Mouse (Mus musculus): ENCODE measurements at regions not wholly inside any gene's neighbourhood (a gene's known extent, or its start where the extent isn't known, plus 50 kb on each side); places are given as distances from the start of the nearest gene placed in this dataset.

DNA sequence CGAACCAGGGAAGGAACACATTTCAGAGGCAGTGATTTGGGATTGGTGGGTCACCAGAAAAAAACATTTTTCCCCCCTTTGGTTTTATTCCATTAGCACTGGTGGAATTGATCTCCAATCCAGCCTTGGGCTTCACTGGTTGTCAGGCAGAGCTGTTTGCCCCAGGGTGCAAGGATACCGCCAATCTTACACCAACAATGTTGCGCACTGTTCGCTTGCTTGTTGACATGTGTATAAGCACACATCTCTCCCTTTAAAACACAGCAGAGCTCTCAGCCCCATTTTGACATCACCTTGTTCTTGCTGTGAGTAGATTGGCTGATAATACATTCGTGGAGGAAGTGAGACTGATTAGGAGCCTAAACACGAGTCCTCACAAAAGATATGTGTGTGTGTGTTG is 333.1 kb upstream of the Atp5g3 start:
- H3K27me3 ChIP-seq (ENCODE audit: control insufficient read depth, insufficient read depth, low read length) = no peaks in the 10 kb centered on the region
- no peaks in the 10 kb centered on the region for H3K4me1 ChIP-seq (ENCODE audit: control insufficient read depth, insufficient read depth, insufficient read length)
- no peak overlapping the region for H3K4me3 ChIP-seq (ENCODE audit: extremely low read depth, insufficient read depth, insufficient read length)
- H3K36me3 ChIP-seq (ENCODE audit: control insufficient read depth, insufficient read depth, low read length) = no peaks in the 10 kb centered on the region
- no peak for DNase-seq (ENCODE audit: low read depth in 1 of 2, low spot score in 2 of 2)
- no peak for TF ChIP-seq POLR2A (IDR thresholded peaks at IDR 0.05; ENCODE audit: low read depth, low read length)
- no peak for TF ChIP-seq CTCF (IDR thresholded peaks at IDR 0.05; ENCODE audit: extremely low read depth, insufficient read depth, insufficient read length, insufficient replicate concordance)
- 86% methylated on average over 6 of the region's 6 CpGs for WGBS
- no peak overlapping the region for H3K27ac ChIP-seq (ENCODE audit: insufficient read depth, low read length)

DNA sequence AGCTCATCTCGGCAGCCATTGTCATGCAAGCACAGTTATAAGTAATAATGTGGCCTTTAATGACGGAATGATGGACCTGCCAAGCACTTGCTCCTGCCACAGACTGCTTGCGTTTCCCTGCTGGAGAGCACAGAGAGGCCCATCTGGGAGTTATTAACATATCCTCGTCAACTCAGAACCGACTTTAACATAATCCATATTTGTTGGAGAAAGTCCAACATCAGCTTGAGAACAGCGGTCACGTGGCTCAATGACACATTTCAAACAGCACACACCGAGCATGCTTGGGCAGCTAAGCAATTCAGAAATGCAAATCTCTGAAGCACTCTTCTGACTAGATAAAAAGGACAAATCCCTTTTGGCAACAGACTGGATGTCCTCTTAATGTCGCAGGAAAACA is 332.7 kb upstream of the Atp5g3 start:
- no peaks in the 10 kb centered on the region for H3K27me3 ChIP-seq (ENCODE audit: control insufficient read depth, insufficient read depth, low read length)
- 82% methylated on average over 9 of the region's 9 CpGs for WGBS

DNA sequence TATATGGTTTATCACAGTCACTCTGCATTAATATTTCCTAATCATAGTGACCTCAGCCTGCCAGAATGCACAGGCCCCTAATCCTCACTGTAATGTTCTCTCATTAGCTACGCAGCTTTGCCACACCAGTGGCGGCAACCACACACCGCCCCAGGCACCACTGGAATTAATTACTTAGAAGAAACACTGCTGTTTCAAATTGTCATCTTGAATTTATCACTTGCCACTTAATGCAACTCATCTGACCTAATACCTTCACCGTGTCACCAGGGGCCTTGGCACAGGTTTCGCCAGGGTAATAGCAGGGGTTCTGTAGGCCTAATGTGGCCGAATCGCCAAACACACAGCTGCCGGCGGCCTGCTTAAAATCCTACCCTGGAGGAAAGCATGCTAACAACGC is 328.5 kb upstream of the Atp5g3 start:
- Histone ChIP-seq H3K36me3 (ENCODE audit: control insufficient read depth, insufficient read depth, low read length) (no peaks in the 10 kb centered on the region), H3K27ac (ENCODE audit: insufficient read depth, low read length) (no peak overlapping the region), H3K27me3 (ENCODE audit: control insufficient read depth, insufficient read depth, low read length) (no peaks in the 10 kb centered on the region), H3K4me1 (ENCODE audit: control insufficient read depth, insufficient read depth, insufficient read length) (no peaks in the 10 kb centered on the region), H3K4me3 (ENCODE audit: extremely low read depth, insufficient read depth, insufficient read length) (no peak overlapping the region)
- 93% methylated on average over 10 of the region's 10 CpGs for WGBS
- DNase-seq (ENCODE audit: low read depth in 1 of 2, low spot score in 2 of 2) = no peak
- TF ChIP-seq POLR2A (IDR thresholded peaks at IDR 0.05; ENCODE audit: low read depth, low read length) (no peak), CTCF (IDR thresholded peaks at IDR 0.05; ENCODE audit: extremely low read depth, insufficient read depth, insufficient read length, insufficient replicate concordance) (no peak)

More for the DNA sequence above, 332.7 kb upstream of the Atp5g3 start:
- Histone ChIP-seq H3K36me3 (ENCODE audit: control insufficient read depth, insufficient read depth, low read length) (no peaks in the 10 kb centered on the region), H3K4me1 (ENCODE audit: control insufficient read depth, insufficient read depth, insufficient read length) (no peaks in the 10 kb centered on the region), H3K27ac (ENCODE audit: insufficient read depth, low read length) (no peak overlapping the region), H3K4me3 (ENCODE audit: extremely low read depth, insufficient read depth, insufficient read length) (no peak overlapping the region)
- TF ChIP-seq CTCF (IDR thresholded peaks at IDR 0.05; ENCODE audit: extremely low read depth, insufficient read depth, insufficient read length, insufficient replicate concordance) = no peak
- no peak for DNase-seq (ENCODE audit: low read depth in 1 of 2, low spot score in 2 of 2)

DNA sequence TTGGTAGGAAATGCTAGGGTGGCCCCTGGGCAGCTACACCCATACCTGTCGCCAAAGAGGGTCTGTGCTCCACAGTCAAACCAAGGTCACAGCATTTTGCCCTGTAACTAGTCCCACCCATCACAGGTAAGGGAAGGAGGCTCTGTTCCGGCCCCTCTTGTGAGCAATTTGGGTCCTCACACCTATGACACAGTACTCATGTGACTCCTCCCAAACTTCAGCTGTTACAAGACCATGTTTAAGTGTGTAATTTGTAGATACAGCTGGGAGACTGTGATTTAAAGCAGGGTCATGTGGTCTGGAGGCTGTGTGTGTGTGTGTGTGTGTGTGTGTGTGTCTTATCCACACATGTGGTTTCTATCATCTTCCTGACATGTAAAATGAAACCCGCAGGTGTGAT is 306.3 kb upstream of the Atp5g3 start:
- no peak for DNase-seq (ENCODE audit: low read depth in 1 of 2, low spot score in 2 of 2)
- WGBS = 81% methylated on average over 3 of the region's 3 CpGs
- H3K4me1 ChIP-seq (ENCODE audit: control insufficient read depth, insufficient read depth, insufficient read length) = no peaks in the 10 kb centered on the region
- no peak overlapping the region for H3K4me3 ChIP-seq (ENCODE audit: extremely low read depth, insufficient read depth, insufficient read length)
- no peaks in the 10 kb centered on the region for H3K36me3 ChIP-seq (ENCODE audit: control insufficient read depth, insufficient read depth, low read length)
- H3K27me3 ChIP-seq (ENCODE audit: control insufficient read depth, insufficient read depth, low read length) = no peaks in the 10 kb centered on the region
- TF ChIP-seq CTCF (IDR thresholded peaks at IDR 0.05; ENCODE audit: extremely low read depth, insufficient read depth, insufficient read length, insufficient replicate concordance) (no peak), POLR2A (IDR thresholded peaks at IDR 0.05; ENCODE audit: low read depth, low read length) (no peak)
- H3K27ac ChIP-seq (ENCODE audit: insufficient read depth, low read length) = no peak overlapping the region

DNA sequence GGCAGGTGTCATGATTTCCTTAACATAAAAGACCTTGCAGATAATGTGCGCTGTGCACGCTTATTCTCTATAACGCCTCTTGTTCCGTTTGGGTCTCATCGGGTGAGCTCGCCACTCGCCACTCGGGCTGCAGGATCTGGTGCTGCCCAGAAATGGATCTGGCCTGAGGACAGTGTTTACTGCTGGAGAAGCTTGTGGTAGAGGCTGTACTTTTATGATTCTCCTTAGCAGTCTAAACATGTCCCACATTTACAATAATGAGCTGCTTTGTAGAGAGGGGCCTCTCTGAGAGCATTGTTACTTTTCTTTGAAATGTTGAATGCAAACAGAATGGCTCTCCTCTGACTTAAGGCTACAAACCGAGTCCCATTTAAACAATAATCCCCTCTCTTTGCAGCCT is 299.1 kb upstream of the Atp5g3 start:
- WGBS = 86% methylated on average over 9 of the region's 9 CpGs
- Histone ChIP-seq H3K4me3 (ENCODE audit: extremely low read depth, insufficient read depth, insufficient read length) (no peak overlapping the region), H3K4me1 (ENCODE audit: control insufficient read depth, insufficient read depth, insufficient read length) (no peaks in the 10 kb centered on the region), H3K27ac (ENCODE audit: insufficient read depth, low read length) (no peak overlapping the region), H3K36me3 (ENCODE audit: control insufficient read depth, insufficient read depth, low read length) (no peaks in the 10 kb centered on the region), H3K27me3 (ENCODE audit: control insufficient read depth, insufficient read depth, low read length) (no peaks in the 10 kb centered on the region)
- DNase-seq (ENCODE audit: low read depth in 1 of 2, low spot score in 2 of 2) = no peak
- TF ChIP-seq CTCF (IDR thresholded peaks at IDR 0.05; ENCODE audit: extremely low read depth, insufficient read depth, insufficient read length, insufficient replicate concordance) = no peak
- no peak for TF ChIP-seq POLR2A (IDR thresholded peaks at IDR 0.05; ENCODE audit: low read depth, low read length)

DNA sequence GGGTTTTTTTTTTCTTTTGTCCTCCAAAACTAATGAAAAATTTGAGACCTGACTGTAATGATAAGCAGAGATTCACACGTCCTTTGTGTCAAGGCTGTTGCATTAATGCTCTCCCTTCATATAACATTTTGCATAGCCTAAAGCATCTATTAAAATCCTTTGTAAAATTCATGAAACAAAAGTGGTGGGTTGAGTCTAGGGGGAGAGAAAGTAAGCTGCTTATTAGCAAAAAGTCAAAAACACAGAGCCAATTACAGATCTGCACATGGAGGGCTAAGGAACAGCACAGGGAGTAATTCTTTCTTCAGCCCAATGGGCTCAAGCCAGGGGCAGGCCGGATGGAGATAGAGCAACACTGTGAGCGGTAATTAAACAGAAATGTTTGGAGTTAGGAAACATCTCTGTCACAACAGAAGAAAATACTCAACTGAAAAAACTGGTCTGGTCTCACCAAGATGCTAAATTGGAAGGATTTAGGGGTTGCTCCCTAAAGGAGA is 298.3 kb upstream of the Atp5g3 start:
- Histone ChIP-seq H3K4me1 (ENCODE audit: control insufficient read depth, insufficient read depth, insufficient read length) (no peaks in the 10 kb centered on the region), H3K4me3 (ENCODE audit: extremely low read depth, insufficient read depth, insufficient read length) (no peak overlapping the region), H3K36me3 (ENCODE audit: control insufficient read depth, insufficient read depth, low read length) (no peaks in the 10 kb centered on the region), H3K27ac (ENCODE audit: insufficient read depth, low read length) (no peak overlapping the region), H3K27me3 (ENCODE audit: control insufficient read depth, insufficient read depth, low read length) (no peaks in the 10 kb centered on the region)
- no peak for TF ChIP-seq CTCF (IDR thresholded peaks at IDR 0.05; ENCODE audit: extremely low read depth, insufficient read depth, insufficient read length, insufficient replicate concordance)
- no peak for TF ChIP-seq POLR2A (IDR thresholded peaks at IDR 0.05; ENCODE audit: low read depth, low read length)
- 85% methylated on average over 3 of the region's 3 CpGs for WGBS
- no peak for DNase-seq (ENCODE audit: low read depth in 1 of 2, low spot score in 2 of 2)

DNA sequence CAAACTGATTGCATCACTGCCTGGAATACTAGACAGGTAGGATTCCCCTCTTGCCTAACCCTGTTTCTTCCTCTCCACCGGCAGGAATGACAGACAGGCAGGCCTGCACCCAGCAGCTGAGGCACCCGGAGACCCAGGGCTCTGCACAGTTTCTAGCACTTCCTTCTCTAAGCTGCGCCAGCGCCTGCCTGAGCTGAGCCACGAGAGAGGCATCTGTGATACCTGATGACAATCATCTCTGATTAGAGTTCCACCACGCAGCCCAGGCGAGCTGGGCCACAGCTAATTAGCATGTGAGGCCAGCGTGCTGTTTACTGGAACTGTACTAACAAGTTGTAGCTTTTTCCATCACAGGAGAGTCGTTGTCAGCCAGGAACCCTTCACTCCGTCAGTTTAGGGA is 296.3 kb upstream of the Atp5g3 start:
- no peak for DNase-seq (ENCODE audit: low read depth in 1 of 2, low spot score in 2 of 2)
- H3K27ac ChIP-seq (ENCODE audit: insufficient read depth, low read length) = no peak overlapping the region
- no peak overlapping the region for H3K4me3 ChIP-seq (ENCODE audit: extremely low read depth, insufficient read depth, insufficient read length)
- TF ChIP-seq POLR2A (IDR thresholded peaks at IDR 0.05; ENCODE audit: low read depth, low read length) (no peak), CTCF (IDR thresholded peaks at IDR 0.05; ENCODE audit: extremely low read depth, insufficient read depth, insufficient read length, insufficient replicate concordance) (no peak)
- H3K27me3 ChIP-seq (ENCODE audit: control insufficient read depth, insufficient read depth, low read length) = no peaks in the 10 kb centered on the region
- no peaks in the 10 kb centered on the region for H3K36me3 ChIP-seq (ENCODE audit: control insufficient read depth, insufficient read depth, low read length)
- no peaks in the 10 kb centered on the region for H3K4me1 ChIP-seq (ENCODE audit: control insufficient read depth, insufficient read depth, insufficient read length)
- 60% methylated on average over 10 of the region's 10 CpGs for WGBS
